Mouse (Mus musculus) inflammation-experienced regulatory T-cells (primary cell): ENCODE measurements around the gene Olfr93. TPM values are rescaled to one million over a fixed set of nuclear protein-coding genes. Genes with fewer than 3 reads are reported as not detected.

Experiments
- polyA plus RNA-seq, 2 experiments: library from polyadenylated mRNA; unstranded; fragments of 100-300 nt; shearing (Covaris generic); gene quantifications; one replicate each; pipeline ENCODE4 v1.2.1; 2017

The Olfr93 gene
- not detected for polyA plus RNA-seq

GRCm38 (mm10) chr17:37161394-37161793, at the start of gene Olfr93:
Olfr93 (minus strand) TSS chr17:37161494.

GRCm38 (mm10) chr17:37200894-37201293, 39.6 kb upstream of the Olfr93 start, which contains the start of gene Olfr94:
Olfr94 (minus strand) TSS chr17:37200994.

GRCm38 (mm10) chr17:37193656-37194055, 32.4 kb upstream of the Olfr93 start, which contains the start of gene Ubd:
Ubd (plus strand) TSS chr17:37193892.

GRCm38 (mm10) chr17:37119988-37120387, 41.3 kb downstream of the Olfr93 start, which contains the start of gene Olfr92:
Olfr92 (minus strand) TSS chr17:37120088.

GRCm38 (mm10) chr17:37098178-37098577, 63.1 kb downstream of the Olfr93 start, which contains the start of gene Olfr91:
Olfr91 (minus strand) TSS chr17:37098278.

Other genes with a start within 250 kb of the Olfr93 start
- gene Rnf39, start 218.6 kb downstream of the Olfr93 start, polyA plus RNA-seq = under 1 TPM; 0.17 to 0.95 TPM
- gene Ppp1r11, start 209.8 kb downstream of the Olfr93 start, polyA plus RNA-seq = 100 to 1,000 TPM; 151 to 165 TPM
- 10 to 100 TPM; 84.9 to 90.5 TPM for gene Znrd1, start 202.9 kb downstream of the Olfr93 start, polyA plus RNA-seq
- gene Znrd1as, start 202.9 kb downstream of the Olfr93 start, polyA plus RNA-seq = 1 to 10 TPM; 4.4 to 5.6 TPM
- not detected for gene 2410137M14Rik, start 180.3 kb downstream of the Olfr93 start, polyA plus RNA-seq
- under 1 TPM in 1 of 2 experiments, not detected in 1; 0.70 TPM for gene H2-M5, start 172.0 kb downstream of the Olfr93 start, polyA plus RNA-seq
- under 1 TPM; 0.11 to 0.60 TPM for gene Zfp57, start 160.3 kb downstream of the Olfr93 start, polyA plus RNA-seq
- gene Mog, start 138.1 kb downstream of the Olfr93 start, polyA plus RNA-seq = not detected
- gene Gabbr1, start 115.5 kb downstream of the Olfr93 start, polyA plus RNA-seq = 10 to 100 TPM in 1 of 2 experiments, 1 to 10 TPM in 1; 8.3 to 13.7 TPM
- gene Olfr90, start 73.0 kb downstream of the Olfr93 start, polyA plus RNA-seq = under 1 TPM; 0.16 to 0.42 TPM
- under 1 TPM; 0.10 to 0.13 TPM for gene Olfr91, start 63.2 kb downstream of the Olfr93 start, polyA plus RNA-seq
- under 1 TPM in 1 of 2 experiments, not detected in 1; 0.13 TPM for gene Olfr92, start 41.4 kb downstream of the Olfr93 start, polyA plus RNA-seq
- gene Ubd, start 32.4 kb upstream of the Olfr93 start, polyA plus RNA-seq = 1 to 10 TPM in 1 of 2 experiments, under 1 TPM in 1; 0.17 to 2.7 TPM
- not detected for gene Olfr94, start 39.5 kb upstream of the Olfr93 start, polyA plus RNA-seq
- gene Olfr95, start 51.6 kb upstream of the Olfr93 start, polyA plus RNA-seq = not detected
- under 1 TPM; 0.19 to 0.78 TPM for gene Olfr96, start 58.7 kb upstream of the Olfr93 start, polyA plus RNA-seq
- not detected for gene Olfr97, start 75.8 kb upstream of the Olfr93 start, polyA plus RNA-seq
- under 1 TPM in 1 of 2 experiments, not detected in 1; 0.33 TPM for gene Olfr98, start 102.3 kb upstream of the Olfr93 start, polyA plus RNA-seq
- gene H2-M3, start 108.7 kb upstream of the Olfr93 start, polyA plus RNA-seq = 100 to 1,000 TPM; 103 to 115 TPM
- 1 to 10 TPM; 2.4 to 4.4 TPM for gene Olfr99, start 122.0 kb upstream of the Olfr93 start, polyA plus RNA-seq
- under 1 TPM in 1 of 2 experiments, not detected in 1; 0.34 TPM for gene Olfr101, start 142.8 kb upstream of the Olfr93 start, polyA plus RNA-seq
- gene Olfr102, start 155.6 kb upstream of the Olfr93 start, polyA plus RNA-seq = 1 to 10 TPM in 1 of 2 experiments, under 1 TPM in 1; 0.46 to 1.3 TPM
- gene Olfr103, start 178.2 kb upstream of the Olfr93 start, polyA plus RNA-seq = not detected
- not detected for gene Olfr104-ps, start 198.1 kb upstream of the Olfr93 start, polyA plus RNA-seq
- under 1 TPM in 1 of 2 experiments, not detected in 1; 0.12 TPM for gene Olfr105-ps, start 217.5 kb upstream of the Olfr93 start, polyA plus RNA-seq
- not detected for gene Olfr106-ps, start 228.9 kb upstream of the Olfr93 start, polyA plus RNA-seq
- gene Olfr107, start 237.7 kb upstream of the Olfr93 start, polyA plus RNA-seq = under 1 TPM; 0.05 to 0.44 TPM